Mouse (Mus musculus) T-cell, adult 2 months (primary cell): ENCODE data around the gene Hoxc8.

Experiments
- DNase-seq: peaks from one replicate; pipeline ENCODE4 v3.0.0; 2022; ENCODE audit warnings: low spot score

Gene Hoxc8

GRCm38 (mm10) chr15:103034043-103034806 lies 43.8 kb downstream of the Hoxc8 start:
- DNase-seq, result no peak

- no peak for DNase-seq
Measured at GRCm38 (mm10) chr15:103034807-103035547, 44.6 kb downstream of the Hoxc8 start.

- DNase-seq, result no peak
Measured at GRCm38 (mm10) chr15:103035548-103035881, 45.1 kb downstream of the Hoxc8 start.

GRCm38 (mm10) chr15:103037579-103037978 lies 47.2 kb downstream of the Hoxc8 start:
- DNase-seq, result no peak

- no peak for DNase-seq
Measured at GRCm38 (mm10) chr15:103038701-103039480, 48.5 kb downstream of the Hoxc8 start.

- DNase-seq, result no peak
Measured at GRCm38 (mm10) chr15:103039609-103040008, 49.2 kb downstream of the Hoxc8 start.

- no peak for DNase-seq
Measured at GRCm38 (mm10) chr15:103040601-103041000, 50.2 kb downstream of the Hoxc8 start.

GRCm38 (mm10) chr15:103041613-103042012 lies 51.2 kb downstream of the Hoxc8 start:
- DNase-seq, result no peak

GRCm38 (mm10) chr15:103042209-103042608 lies 51.8 kb downstream of the Hoxc8 start:
- DNase-seq, result no peak
